Comparison of ENCODE assay signal across 25 mouse cellular contexts in the genomic region with DNA sequence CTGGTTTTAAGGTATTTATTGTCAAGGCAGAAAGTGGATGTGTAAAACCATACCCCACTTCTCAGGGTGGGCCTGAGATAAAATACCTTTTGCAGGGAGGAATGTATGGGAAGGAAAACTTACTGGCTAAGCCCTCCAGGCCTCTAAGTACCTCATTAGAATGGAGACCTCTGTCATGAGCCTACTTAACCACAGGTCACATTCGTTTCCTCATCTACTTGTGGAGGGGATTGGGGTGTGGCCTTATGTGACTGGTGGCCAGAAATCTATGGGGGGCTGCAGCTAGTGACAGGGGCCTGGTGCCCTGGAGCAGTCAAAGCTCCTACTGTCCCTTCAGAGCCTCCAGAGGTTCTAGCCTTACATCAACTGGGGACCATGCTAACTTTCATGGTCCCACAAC.
"Had no signal": no experiment of that assay in that cellular context is flagged by ENCODE, and none has a peak within 500 bp of the region (broad histone marks: within the 10 kb centered on the region; RNA-seq: fewer than 3 reads in every experiment).

No protein-coding gene starts in this region.

- H3K4me1 ChIP-seq: heart, embryonic 10.5 days; heart, embryonic 12.5 days; hindbrain, embryonic 13.5 days; hindbrain, embryonic 15.5 days; kidney, embryonic 15.5 days; limb, embryonic 10.5 days; limb, embryonic 12.5 days; liver, embryonic 13.5 days had no signal

- DNase-seq: gastrocnemius, adult 2 months; gastrocnemius, postnatal 10 days; gastrocnemius, postnatal 25 days; heart, adult 18-20 months; heart, postnatal 10 days; kidney, adult 11 months; kidney, adult 2 months; kidney, adult 9 months; kidney, postnatal 14 days; kidney, postnatal 36 days; layer of hippocampus, adult 9-11 months; liver; liver, embryonic 13.5 days had no signal

- H3K9ac ChIP-seq: heart, embryonic 12.5 days; hindbrain, embryonic 13.5 days; hindbrain, embryonic 15.5 days; kidney, embryonic 15.5 days; limb, embryonic 12.5 days; liver, embryonic 13.5 days had no signal

- H3K36me3 ChIP-seq: heart, embryonic 10.5 days; heart, embryonic 12.5 days; hindbrain, embryonic 13.5 days; hindbrain, embryonic 15.5 days; kidney, embryonic 15.5 days; limb, embryonic 10.5 days; limb, embryonic 12.5 days; liver, embryonic 13.5 days had no signal

- H3K27ac ChIP-seq: gastrocnemius, adult 2 months; heart, embryonic 10.5 days; hindbrain, embryonic 13.5 days; hindbrain, embryonic 15.5 days; hindbrain, postnatal 0 days; kidney, embryonic 15.5 days; kidney, postnatal 0 days; left cerebral cortex, adult 2 months; limb, embryonic 10.5 days; limb, embryonic 12.5 days; liver, embryonic 13.5 days had no signal

- ATAC-seq: hindbrain, postnatal 0 days; intestine, embryonic 16.5 days had no signal

- H3K4me3 ChIP-seq: gastrocnemius, adult 2 months; heart, embryonic 10.5 days; heart, embryonic 12.5 days; hindbrain, embryonic 13.5 days; hindbrain, embryonic 15.5 days; kidney, embryonic 15.5 days; left cerebral cortex, adult 2 months; limb, embryonic 10.5 days; limb, embryonic 12.5 days; liver, embryonic 13.5 days had no signal

- H3K4me2 ChIP-seq: heart, embryonic 12.5 days; hindbrain, embryonic 13.5 days; hindbrain, embryonic 15.5 days; kidney, embryonic 15.5 days; limb, embryonic 12.5 days; liver, embryonic 11.5 days; liver, embryonic 13.5 days had no signal

- H3K27me3 ChIP-seq: heart, embryonic 12.5 days; hindbrain, embryonic 13.5 days; hindbrain, embryonic 15.5 days; kidney, embryonic 15.5 days; limb, embryonic 12.5 days; liver, embryonic 13.5 days had no signal
